Mouse (Mus musculus) adrenal gland, postnatal 25 days (tissue): ENCODE data around the gene Fam43b. TPM values are rescaled to one million over a fixed set of nuclear protein-coding genes. Genes with fewer than 3 reads are reported as not detected.

Experiments used
- DNase-seq: peaks from one replicate; pipeline ENCODE4 v3.0.0; 2021; ENCODE audit warnings: mixed read lengths
- total RNA-seq: library from RNA; stranded (reverse); gene quantifications from 2 replicates; pipeline ENCODE4 v1.2.3, GENCODE M21; 2021

The Fam43b gene
- total RNA-seq, 1 experiment from 2014 or later = 2.9 TPM

GRCm38 (mm10) chr4:138395087-138395970, 999 bp downstream of the Fam43b start:
- peak; percentile 50 for DNase-seq

DNA sequence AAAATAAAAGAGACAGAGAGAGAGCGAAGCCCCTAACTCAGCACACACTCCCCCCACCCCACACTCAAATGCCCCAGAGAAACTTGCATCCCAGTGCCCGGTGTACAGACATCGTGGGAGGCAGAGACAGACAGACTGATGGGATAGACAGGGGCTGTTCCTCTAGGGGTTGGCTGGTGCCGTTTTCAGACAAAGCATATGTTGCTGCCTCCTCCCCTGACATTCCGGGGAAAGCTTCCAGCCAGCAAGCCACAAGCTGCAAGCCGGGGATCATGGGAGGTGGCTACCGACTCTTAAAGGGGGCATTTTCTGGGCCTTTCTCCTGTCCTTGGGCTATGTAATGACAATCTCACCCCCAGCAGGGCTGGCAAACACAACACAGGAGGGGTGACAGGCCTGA, 2.6 kb downstream of the Fam43b start:
- DNase-seq = no peak

GRCm38 (mm10) chr4:138383789-138384188, 12.5 kb downstream of the Fam43b start:
- DNase-seq = no peak

DNA sequence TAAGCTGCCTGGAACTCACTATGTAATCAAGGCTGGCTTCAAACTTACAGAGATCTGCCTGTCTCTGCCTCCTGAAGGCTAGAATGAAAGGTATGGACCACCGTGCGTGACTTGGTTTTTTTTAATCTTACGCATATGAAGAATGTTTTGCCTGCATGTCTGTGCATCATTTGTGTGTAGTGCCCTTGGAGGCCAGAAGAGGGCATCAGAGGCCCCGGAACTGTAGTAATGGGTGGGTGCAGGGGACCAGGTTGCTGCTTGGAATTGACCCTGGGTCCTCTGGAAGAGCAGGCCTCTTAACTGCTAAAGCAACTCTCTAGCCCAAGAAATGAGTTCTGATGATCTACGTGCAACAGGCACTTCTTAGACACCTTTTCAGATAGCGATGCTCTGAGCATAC, 13.9 kb downstream of the Fam43b start:
- DNase-seq = no peak

DNA sequence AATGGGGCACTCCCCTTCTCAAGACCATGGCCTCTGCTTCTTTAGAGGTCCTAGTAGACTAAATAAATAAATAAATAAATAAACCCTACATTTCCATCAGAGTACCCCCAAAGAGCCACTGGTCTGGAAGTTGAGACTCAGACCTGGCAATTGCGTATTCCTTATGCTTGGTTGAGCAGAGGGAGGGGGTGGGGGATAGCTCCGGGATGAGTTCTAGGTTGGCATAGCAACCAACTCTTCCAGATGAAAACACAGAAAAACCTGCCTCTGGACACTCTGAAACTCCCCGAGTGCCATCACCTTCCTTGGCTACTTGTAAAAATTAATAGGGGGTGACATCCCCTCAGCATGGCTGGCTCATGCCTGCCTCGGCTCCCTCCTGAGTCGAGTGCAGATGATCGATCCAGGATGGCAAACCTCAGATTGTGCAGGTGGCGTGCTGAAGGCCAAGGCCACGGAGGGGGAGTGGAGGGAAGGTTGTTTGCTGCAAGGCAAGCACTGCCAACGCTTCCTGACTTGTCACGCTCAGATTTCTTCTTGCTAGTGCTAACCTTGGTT, 16.1 kb downstream of the Fam43b start:
- DNase-seq = no peak

- DNase-seq = peak; percentile 79
These were observed 17.1 kb downstream of the Fam43b start for GRCm38 (mm10) chr4:138379091-138379840.

DNA sequence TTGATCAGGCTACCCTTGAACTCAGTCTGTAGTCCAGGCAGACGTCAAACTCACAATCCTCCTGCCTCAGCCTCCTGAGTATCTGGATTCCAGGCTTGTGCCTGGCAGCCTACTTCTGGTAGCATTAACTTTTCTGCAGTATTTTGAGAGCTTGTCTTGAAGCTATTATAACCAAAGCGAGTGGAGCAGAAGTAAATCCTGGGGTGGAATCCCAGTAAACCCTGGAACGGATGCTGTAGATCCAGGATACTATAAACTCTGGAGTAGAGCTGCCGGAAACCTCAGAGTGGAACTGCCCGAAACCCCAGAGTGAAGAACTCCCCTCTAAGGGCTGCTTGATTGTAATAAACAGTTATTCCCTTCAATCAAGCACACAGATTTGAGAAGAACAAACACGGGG, 18.8 kb downstream of the Fam43b start:
- DNase-seq = peak; percentile 39

DNA sequence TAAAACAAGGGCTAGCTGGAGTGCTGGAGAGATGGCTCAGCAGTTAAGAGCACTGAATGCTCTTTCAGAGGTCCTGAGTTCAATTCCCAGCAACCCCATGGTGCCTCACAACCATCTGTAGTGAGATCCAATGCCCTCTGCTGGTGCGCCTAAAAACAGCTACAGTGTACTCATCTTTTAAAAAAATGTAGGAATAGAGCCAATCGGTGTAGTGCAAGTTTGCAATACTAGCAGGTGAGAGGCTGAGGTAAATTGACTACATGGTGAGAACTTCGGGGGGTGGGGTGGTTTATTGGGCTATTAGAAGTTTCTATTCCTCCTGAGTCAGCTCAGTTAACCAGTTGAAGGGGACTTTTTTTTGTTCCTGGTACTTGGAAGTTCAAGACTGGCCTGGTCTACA, 21.2 kb downstream of the Fam43b start:
- DNase-seq = no peak

- no peak for DNase-seq
These were observed 25.3 kb downstream of the Fam43b start for GRCm38 (mm10) chr4:138370996-138371516.

DNA sequence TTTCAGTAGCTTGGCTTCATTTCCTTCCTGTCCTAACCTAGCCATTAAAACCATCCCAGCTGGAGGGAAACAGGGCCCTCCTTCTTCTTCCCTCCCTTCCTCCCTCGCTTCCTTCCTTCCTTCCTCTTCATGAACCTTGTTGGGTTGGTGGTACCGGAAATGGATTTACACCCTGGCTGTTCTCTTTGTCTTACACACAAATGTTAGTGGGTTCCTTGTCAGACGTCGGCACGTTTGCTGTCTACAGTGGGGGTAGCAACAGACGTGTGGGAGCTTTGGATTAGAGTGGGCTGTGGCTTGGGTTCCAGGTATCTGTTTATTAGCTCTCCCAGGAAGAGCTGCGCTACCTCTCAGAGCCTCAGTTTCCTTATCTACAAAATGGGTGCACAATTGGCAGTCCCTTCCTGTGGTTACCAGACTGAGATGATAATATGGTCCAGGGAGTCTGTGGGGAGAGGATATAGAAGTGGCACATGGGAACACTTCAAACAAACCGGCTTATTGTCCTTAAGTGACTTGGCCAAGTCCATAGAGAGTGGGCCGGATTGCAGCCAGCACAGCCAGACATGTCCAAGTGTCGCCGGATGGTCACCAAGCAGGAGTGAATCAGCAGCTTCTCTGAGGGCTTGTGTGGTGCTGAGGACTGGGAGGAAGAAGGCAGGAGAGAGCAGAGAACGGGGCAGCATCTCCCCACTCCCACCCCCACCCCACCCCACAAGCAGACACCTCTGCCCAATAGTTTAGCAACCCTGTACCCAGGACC, 27.6 kb downstream of the Fam43b start:
- DNase-seq = no peak

DNA sequence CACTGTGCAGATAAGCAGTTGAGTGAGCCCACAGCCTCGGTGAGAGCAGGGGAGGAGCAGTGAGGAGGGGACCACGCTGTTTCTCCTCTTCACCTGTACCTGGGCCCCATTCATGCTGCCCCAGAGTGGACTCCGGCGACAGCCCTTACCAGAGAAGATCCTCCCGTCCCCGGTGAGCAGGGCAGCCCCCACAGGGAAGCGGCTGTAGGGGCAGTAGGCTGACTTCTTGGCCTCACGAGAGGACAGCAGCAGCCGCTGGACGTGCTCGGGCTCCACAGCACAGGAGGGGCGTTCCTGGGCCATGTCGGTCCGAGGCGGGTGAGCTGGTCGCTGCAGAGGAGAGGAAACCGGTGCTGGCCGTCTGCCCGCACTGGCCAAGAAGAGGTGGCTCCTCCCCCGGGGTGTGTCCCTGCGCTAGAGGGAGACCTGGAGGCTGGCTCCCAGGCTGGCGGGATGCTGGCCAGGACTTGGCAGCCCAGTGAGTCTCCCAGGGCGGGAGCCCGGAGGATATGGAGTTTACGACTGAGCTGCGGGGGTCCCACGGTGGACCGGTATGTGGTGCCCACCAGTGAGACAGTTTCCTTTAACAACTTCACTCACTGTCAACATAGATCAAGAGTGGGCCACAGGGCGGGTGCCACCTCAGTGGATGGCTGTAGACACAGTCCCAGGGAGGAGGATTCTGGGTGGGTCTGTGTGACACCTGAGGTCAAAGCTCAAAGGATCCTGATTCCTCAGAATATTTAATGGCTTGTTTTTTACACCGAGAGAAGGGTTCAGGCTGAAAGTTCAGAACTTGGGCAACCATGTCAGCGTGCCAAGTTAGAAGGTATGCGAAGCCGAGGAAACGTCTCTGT, 28.5 kb downstream of the Fam43b start, which contains the start of gene Cda:
Gene Cda, minus strand, starts transcription at position 352 of the 857 bp plus-strand sequence.
- peak; percentile 89 for DNase-seq

GRCm38 (mm10) chr4:138366561-138366960, 29.8 kb downstream of the Fam43b start:
- no peak for DNase-seq

DNA sequence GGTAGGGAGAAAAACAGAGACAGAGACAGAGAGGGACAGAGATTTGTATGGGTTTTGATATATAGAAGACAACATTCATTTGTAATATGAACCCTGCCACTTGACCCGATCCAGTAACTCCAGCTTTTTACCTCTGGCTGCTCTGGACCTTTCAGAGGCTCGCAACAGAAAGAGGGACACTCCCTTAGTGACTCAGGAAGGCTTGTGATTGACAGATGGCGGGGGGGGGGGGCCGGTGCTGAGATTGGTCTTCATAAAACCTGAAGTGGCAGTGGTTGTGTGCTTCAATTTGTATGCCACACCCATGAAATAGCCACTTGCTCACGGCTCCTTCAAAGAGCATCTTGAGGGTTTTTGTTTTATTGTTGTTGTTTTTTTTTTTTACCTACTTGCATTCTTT, 32.8 kb downstream of the Fam43b start:
- no peak for DNase-seq

DNA sequence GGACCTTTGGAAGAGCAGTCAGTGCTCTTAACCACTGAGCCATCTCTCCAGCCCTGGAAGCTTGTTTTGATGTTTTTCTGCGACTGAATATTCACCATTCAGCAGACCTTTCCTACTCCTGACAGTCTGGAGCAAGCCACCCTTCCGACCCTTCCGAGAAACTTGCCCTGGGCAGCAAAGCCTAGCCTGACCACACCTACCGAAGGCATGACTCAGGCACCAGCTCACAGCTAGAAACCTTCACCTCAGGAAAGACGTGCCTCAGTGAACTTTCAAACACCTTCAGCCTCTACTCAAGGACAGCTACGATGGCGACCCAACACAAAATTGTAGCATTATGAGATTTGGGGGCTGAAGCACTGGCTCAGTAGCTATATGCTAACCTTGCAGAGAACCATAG, 33.4 kb downstream of the Fam43b start:
- DNase-seq = no peak

- no peak for DNase-seq
These were observed 34.9 kb downstream of the Fam43b start for GRCm38 (mm10) chr4:138361370-138361821.

- DNase-seq = no peak
These were observed 38.2 kb downstream of the Fam43b start for GRCm38 (mm10) chr4:138358176-138358575.

GRCm38 (mm10) chr4:138356551-138356950, 39.8 kb downstream of the Fam43b start:
- peak; percentile 40 for DNase-seq

DNA sequence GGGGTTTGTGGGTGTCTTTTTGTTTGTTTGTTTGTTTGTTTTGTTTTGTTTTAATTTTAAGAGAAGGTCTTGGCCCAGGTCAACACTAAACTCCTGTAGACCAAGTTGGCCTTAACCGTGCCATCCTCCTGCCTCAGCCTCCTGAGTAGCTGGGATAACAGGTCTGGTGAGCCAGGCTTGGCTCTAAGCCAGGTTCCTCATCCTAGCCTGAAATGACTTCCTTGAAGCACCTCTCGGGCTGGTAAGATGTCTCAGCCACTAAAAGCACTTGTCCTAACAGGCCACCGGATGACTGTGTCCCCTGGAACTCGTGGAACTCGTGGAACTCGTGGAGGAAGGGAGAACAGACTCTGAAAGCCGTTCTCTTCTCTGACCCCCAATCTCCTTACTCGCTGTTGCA, 40.2 kb downstream of the Fam43b start:
- no peak for DNase-seq

GRCm38 (mm10) chr4:138355496-138355895, 40.8 kb downstream of the Fam43b start:
- no peak for DNase-seq

DNA sequence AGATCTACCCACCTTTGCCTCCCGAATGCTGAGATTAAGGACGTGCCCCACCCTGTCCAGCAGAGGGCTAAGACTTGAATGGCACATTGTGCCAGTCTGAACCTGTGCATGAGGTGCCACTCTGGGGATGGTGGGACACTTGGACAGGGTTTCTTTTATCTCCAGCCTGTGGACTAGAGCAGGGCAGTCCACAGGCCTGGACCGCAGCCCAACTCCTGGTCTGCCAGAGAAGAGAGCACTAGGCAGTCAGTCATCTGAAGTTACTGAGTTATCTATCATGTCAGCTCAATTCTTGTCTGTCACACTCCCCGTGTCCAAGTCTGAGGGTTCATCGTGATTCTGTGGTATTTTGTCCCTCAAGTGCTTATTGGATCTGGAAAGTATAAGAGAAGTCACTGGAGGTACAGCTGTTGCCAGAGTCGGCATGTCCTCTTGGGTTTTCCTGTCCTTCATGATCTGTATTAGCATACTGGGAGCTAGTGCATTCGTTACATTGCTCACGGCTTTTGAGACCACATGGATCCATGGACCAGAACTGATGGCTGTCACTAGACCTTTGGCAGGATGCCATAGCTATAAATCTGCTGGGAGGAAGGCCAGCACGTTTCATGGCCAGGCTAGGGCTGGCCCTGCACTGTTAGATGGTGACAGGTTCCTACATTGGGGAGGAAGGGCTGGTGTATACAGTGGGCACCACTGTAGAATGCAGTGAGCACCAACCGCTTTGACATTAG, 42.7 kb downstream of the Fam43b start:
- DNase-seq = peak; percentile 51
